Mouse (Mus musculus) thymus, adult 2 months (tissue): ENCODE data around the gene Ppp1r14a.

Experiments used
- CTCF ChIP-seq: fragments of 200-500 bp; IDR thresholded peaks from 2 replicates; pipeline ENCODE4 v1.5.1; 2012; ENCODE audit warnings: mild to moderate bottlenecking, control low read depth, low read length, moderate library complexity, borderline replicate concordance; ENCODE audit not compliant: control insufficient read depth, poor library complexity, insufficient read depth; ENCODE audit errors: extremely low read depth
- POLR2A ChIP-seq: fragments of 200-500 bp; IDR thresholded peaks from 2 replicates; pipeline ENCODE4 v1.6.1; 2012; ENCODE audit warnings: mild to moderate bottlenecking, low read length, control low read depth, moderate library complexity; ENCODE audit not compliant: control insufficient read depth, poor library complexity, insufficient read depth; ENCODE audit errors: extremely low read depth

GRCm38 (mm10) chr7:29262151-29262550, 27.0 kb upstream of the Ppp1r14a start:
- TF ChIP-seq POLR2A (no peak), CTCF (no peak)
